Mouse (Mus musculus): ENCODE measurements around the gene Mettl25.

GRCm38 (mm10) chr10:105713222-105713621, 128.0 kb downstream of the Mettl25 start:
- no peak for TF ChIP-seq POLR2A (IDR thresholded peaks at IDR 0.05; ENCODE audit: low read depth, low read length)
- no peak for TF ChIP-seq CTCF (IDR thresholded peaks at IDR 0.05; ENCODE audit: extremely low read depth, insufficient read depth, insufficient read length, insufficient replicate concordance)

Measured in spleen, adult 2 months (tissue).